Mouse (Mus musculus): Measurements from ENCODE around the gene Nxpe3.
"Not testable (repeated sequence)": the region's sequence is repeated elsewhere in the genome, so short reads cannot be mapped to it uniquely, and the experiment has no call there.

Nxpe3 gene

DNA sequence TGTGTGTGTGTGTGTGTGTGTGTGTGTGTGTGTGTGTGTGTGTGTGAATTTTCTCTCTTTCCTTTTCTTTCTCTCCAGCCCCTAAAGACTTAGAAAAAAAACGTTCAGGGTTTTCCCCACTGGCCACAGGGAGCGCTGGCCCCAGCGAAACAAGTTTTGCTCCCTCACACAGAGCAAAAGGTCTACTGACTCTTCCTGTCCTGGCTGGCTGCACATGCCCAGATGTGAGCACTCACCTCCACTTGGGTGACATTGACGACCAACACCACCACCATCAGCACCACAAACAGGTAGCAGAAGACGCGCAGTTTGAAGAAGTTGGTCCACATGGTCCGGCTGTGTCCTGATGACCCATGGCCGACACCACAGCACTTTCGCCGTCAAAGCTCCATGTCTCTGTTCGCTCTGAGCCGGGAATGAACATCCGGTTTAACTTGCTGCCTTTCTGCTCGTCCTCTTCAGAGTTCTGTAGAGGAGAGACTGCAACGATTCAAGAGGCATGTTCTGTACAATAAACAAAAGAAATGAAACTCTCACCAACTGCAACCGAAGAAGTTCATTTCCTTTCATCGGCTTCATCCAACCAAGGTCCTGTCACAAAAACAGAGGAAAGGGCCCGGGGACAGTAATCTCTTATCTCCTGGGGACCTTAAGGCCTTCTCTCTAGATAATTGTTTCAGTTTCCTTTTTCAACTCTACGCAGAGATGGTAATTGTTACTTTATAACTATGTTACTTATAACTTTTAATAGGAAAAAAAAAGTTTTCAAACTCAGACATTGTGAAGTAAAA, 4.5 kb downstream of the Nxpe3 start:
- no peak for DNase-seq (ENCODE audit: low spot score in 2 of 2)

GRCm38 (mm10) chr16:55889451-55889850, 5.6 kb downstream of the Nxpe3 start:
- no peak for DNase-seq (ENCODE audit: low spot score in 2 of 2)

GRCm38 (mm10) chr16:55888584-55888960, 6.5 kb downstream of the Nxpe3 start:
- DNase-seq (ENCODE audit: low spot score in 2 of 2), result no peak

GRCm38 (mm10) chr16:55887814-55888583, 7.1 kb downstream of the Nxpe3 start:
- DNase-seq (ENCODE audit: low spot score in 2 of 2), result no peak

DNA sequence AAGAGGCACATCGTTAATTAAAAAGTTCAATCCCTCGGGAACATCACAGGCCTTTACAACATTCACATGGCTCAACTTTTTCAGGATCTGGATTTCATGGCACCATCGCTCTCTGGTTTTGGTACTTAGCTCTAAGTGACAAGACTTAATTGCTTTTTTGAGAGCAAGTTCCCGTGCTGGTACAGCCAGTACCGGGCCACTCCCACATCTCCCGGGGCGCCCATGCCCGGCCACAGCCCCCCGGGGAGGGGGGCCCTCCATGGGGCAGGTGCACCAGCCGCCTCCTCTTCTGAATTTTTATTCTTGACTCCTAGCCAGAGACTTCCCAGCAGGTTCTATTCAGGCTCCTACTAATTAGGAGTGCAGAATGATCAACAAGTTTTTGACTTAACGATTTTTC, 10.8 kb downstream of the Nxpe3 start:
- no peak for DNase-seq (ENCODE audit: low spot score in 2 of 2)

- no peak for DNase-seq (ENCODE audit: low spot score in 2 of 2)
Measured at GRCm38 (mm10) chr16:55876025-55876424, 19.1 kb downstream of the Nxpe3 start.

DNA sequence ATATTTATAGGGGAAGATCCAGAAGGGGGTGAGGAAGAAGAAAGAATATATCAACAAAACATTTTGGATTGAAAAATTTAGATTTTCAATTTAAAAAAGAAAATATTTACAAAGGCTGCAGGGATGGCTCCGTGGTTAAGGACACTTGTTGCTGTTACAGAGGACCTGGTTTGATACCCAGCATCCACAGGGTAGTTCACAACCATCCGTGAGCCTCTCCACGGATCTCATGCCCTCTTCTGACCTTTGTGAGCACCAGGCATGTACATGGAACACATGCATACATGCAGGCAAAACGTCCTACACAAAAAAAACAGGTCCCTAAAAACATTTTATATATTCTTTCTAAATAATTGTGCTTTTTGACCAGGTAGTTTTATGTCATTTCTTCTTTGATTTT, 31.3 kb downstream of the Nxpe3 start:
- no peak for DNase-seq (ENCODE audit: low spot score in 2 of 2)

DNA sequence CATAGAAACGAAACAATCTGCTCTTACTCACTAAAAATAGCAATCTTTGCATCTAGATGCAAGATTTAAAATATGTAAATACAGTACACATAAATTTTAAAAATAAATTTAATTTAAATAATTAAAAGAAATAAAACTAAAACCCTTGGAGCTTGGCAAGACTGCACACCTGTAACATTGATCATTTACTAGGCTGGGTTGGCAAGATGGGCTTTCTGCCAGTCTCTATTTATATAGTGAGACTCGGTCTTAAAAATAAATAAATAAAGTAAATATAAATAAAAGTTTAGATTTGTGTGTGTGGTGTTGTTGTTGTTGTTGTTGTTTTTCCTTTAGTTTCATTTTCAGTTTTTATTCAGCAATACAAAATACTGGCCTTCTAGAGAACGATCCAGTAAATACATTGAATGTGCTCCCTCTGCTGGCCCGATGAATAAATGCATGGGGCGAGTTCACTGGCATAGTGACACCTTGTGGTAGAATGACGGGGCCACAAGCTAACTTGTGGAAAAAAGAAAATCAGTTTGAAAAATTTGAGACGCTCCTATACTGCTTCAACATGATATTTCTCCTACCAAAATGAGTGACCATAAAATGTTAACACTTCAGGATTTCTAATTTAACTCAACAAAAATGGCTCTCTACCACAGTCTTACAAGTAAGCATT, 31.8 kb downstream of the Nxpe3 start:
- peak in 1 of 2 experiments; percentile 76 for DNase-seq (ENCODE audit: low spot score in 2 of 2)

DNA sequence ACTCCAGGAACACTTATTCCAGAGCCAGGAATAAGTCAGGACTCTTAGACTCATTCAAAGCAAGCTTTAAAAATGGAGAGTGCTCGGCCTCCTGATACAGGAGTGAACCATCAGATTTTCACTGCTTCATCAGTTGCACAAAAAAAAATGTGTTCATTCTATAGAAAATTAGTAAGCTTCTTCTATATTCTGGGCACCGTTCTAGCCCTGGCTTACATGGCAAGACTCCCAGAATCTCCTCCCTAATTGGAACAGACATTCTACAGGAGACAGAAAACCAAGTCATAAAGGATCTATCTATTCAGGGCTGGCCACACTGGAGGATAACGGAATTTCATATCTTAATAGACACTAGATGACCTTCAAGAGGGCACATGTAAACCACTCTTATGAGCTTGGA, 34.0 kb downstream of the Nxpe3 start:
- peak in 1 of 2 experiments; percentile 52 for DNase-seq (ENCODE audit: low spot score in 2 of 2)

DNA sequence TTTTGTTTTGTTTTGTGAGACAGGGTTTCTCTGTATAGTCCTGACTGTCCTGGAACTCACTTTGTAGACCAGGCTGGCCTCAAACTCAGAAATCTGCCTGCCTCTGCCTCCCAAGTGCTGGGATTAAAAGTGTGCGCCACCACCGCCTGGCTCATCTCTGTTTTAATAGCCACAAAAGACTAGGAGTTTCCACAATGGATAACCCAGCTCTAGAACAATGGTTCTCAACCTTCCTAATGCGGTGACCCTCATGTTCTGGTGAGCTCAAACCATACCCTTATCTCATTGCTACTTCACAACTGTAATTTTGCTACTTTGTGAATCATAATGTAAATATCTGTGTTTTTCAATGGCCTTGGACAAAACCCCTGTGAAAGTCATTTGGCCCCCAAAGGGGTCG, 35.7 kb downstream of the Nxpe3 start:
- not testable (repeated sequence) for DNase-seq (ENCODE audit: low spot score in 2 of 2)

DNA sequence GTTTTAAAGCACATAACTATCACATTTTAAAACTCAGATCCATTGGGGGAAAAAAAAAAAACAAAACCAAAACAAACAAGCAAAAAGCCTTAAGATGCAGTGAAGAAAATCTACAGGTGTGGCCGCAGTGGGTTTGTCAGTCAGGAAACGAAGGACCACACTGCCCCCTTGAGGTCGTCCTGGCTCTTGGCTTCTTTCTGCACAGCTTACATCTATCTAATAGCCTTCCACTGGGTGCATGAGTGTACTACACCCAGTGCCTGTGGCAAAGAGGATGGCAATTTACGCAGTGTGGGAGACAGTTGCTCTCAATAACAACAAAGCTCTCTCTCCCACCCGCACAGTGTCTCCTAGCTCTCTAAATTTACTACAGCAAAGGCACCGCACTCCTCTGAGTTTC, 36.6 kb downstream of the Nxpe3 start:
- DNase-seq (ENCODE audit: low spot score in 2 of 2), result peak in 1 of 2 experiments; percentile 79

DNA sequence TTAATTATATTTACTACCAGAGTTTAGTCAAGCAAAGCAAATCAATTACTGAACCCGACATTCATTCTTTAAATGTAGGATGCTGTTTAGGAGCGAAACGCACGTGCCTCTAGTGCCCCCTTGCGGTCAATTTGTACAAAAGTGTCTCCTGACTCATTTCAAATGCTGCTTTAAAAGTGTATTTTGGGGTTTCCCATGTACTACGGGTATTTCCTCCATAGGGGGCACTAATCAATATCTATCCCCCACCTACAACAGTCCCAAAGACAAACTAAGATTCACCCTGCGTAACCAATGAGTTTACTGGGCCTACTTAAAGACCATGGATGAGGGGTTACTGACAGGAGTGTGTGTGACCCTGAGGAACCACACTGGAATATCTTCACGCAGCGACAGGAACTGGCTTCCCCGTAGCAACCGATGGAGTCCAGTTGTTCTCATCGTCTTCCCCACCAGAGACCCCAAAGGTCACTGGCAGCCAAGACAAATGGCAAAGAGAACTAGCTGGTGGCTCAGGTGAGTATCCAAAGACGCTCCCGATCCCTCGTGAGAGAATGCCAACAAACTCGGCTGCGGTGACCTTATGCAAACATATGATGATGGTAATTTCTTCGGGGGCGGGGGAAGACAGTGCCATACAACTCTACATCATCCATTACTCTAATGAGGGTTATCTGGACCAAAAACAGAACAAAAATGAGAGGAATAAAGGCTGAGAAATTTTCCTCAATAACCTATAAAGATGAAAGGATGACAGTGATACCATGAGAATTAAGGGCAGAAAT, 42.0 kb downstream of the Nxpe3 start:
- peak in 1 of 2 experiments; percentile 71 for DNase-seq (ENCODE audit: low spot score in 2 of 2)

DNA sequence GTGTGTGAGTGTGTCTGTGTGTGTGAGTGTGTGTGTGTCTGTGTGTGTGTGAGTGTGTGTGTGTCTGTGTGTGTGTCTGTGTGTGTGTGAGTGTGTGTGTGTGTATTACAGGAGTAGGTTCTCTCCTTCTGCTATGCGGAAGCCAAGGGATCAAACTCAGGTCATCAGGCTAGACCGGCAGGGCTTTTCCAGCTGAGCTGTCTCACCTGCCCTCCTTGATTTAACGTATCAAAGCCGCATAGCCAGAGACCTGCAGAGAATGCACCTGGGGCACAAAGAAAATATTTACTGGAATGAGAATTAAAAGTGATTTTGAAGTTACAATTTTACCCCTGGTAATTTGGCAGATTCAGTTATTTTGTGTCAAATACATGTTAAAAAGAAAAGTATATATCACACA, 42.6 kb downstream of the Nxpe3 start:
- no peak for DNase-seq (ENCODE audit: low spot score in 2 of 2)

- no peak for DNase-seq (ENCODE audit: low spot score in 2 of 2)
Measured at GRCm38 (mm10) chr16:55850485-55850884, 44.6 kb downstream of the Nxpe3 start.

- DNase-seq (ENCODE audit: low spot score in 2 of 2), result no peak
Measured at GRCm38 (mm10) chr16:55847679-55848078, 47.4 kb downstream of the Nxpe3 start.

DNA sequence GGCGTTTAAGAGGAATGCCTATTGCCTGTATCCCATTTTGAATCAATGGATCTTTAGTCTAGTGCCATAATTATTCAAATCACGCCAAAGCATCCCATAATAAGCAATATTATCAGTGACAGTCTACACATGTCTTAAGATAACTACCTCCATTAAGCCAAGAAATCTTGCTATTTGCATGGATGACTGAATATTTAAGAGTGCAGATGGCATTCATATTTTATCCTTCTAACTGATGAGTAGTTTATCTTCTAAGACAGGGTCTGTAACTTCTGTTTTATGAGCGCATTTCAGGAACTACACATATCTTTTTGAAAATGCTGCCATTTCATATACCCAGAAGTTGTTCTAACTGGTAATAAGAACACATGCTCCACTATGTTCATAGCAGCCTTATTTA, 50.2 kb downstream of the Nxpe3 start:
- DNase-seq (ENCODE audit: low spot score in 2 of 2), result no peak

GRCm38 (mm10) chr16:55843919-55844318, 51.2 kb downstream of the Nxpe3 start:
- no peak for DNase-seq (ENCODE audit: low spot score in 2 of 2)

DNA sequence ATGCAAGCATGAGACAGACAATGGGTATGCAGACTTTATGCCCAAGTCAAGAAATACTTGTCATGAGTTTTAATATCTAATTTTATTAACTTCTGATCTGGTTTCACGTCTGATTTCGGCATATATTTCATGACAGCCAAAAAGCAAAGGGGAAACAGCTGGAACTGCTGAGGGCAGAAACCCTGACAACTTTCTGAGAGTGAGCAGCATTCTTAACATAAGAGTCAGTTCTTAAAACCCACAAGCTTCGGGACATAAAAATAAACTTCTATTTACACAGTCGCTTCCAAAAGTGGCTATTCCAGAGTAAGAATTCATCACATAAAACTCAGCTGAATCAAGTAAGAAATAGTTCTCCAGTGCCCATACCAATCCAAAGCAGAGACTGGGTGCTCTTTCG, 52.0 kb downstream of the Nxpe3 start:
- no peak for DNase-seq (ENCODE audit: low spot score in 2 of 2)

DNA sequence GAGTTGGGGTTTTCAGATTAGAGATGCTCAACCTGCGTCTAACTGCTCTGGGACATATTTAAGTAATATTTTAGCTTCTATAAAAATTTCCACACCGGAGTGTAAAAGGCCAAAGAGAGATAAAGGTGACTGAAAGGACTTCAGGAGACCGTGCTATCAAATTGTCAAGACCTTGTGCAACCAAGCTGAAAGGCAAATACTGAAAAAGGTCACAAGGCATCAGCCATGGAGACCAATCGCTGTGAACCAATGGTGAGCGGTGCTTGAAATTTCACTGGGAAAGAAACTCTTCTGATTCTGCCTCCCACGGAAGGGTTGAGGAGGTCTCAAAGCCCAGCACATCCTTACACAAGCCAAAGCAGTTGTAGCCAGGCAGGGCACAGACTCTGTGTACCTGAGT, 53.6 kb downstream of the Nxpe3 start:
- no peak for DNase-seq (ENCODE audit: low spot score in 2 of 2)

GRCm38 (mm10) chr16:55838510-55839474, 56.3 kb downstream of the Nxpe3 start, which contains the start of gene Nfkbiz:
Gene Nfkbiz, minus strand, starts transcription at chr16:55838899.
- peak in 1 of 2 experiments; percentile 71 for DNase-seq (ENCODE audit: low spot score in 2 of 2)

- no peak for DNase-seq (ENCODE audit: low spot score in 2 of 2)
Measured at GRCm38 (mm10) chr16:55838129-55838509, 57.0 kb downstream of the Nxpe3 start.
